Mouse (Mus musculus) brain, embryonic 14.5 days (tissue): Measurements from ENCODE around the gene Fibin. TPM values are rescaled to one million over a fixed set of nuclear protein-coding genes. Genes with fewer than 3 reads are reported as not detected.
A peak's percentile ranks its signal among the peaks of the same experiment; 100 is the strongest.

Experiments used
- DNase-seq: peaks from one replicate; pipeline ENCODE4 v3.0.0-alpha.2; 2011; ENCODE audit warnings: low read depth
- CTCF ChIP-seq: fragments of 200-500 bp; IDR thresholded peaks from 2 replicates; pipeline ENCODE4 v1.5.1; 2012; ENCODE audit warnings: inconsistent platforms, mild to moderate bottlenecking, moderate library complexity, borderline replicate concordance; ENCODE audit not compliant: insufficient read depth, insufficient read length; ENCODE audit errors: extremely low read depth
- POLR2A ChIP-seq: fragments of 200-500 bp; IDR thresholded peaks from 2 replicates; pipeline ENCODE4 v1.6.1; 2012; ENCODE audit warnings: mild to moderate bottlenecking, inconsistent platforms, borderline replicate concordance; ENCODE audit not compliant: poor library complexity, insufficient read depth, insufficient read length, severe bottlenecking; ENCODE audit errors: extremely low read depth
- polyA plus RNA-seq: library from polyadenylated mRNA; depleted of rRNA; stranded (reverse); fragments of >200 nt; gene quantifications from 2 replicates; pipeline ENCODE4 v1.2.3, GENCODE M21; 2012; rRNA removed

Gene Fibin
- polyA plus RNA-seq: 3.1 and 4.1 TPM in 2 replicates

DNA sequence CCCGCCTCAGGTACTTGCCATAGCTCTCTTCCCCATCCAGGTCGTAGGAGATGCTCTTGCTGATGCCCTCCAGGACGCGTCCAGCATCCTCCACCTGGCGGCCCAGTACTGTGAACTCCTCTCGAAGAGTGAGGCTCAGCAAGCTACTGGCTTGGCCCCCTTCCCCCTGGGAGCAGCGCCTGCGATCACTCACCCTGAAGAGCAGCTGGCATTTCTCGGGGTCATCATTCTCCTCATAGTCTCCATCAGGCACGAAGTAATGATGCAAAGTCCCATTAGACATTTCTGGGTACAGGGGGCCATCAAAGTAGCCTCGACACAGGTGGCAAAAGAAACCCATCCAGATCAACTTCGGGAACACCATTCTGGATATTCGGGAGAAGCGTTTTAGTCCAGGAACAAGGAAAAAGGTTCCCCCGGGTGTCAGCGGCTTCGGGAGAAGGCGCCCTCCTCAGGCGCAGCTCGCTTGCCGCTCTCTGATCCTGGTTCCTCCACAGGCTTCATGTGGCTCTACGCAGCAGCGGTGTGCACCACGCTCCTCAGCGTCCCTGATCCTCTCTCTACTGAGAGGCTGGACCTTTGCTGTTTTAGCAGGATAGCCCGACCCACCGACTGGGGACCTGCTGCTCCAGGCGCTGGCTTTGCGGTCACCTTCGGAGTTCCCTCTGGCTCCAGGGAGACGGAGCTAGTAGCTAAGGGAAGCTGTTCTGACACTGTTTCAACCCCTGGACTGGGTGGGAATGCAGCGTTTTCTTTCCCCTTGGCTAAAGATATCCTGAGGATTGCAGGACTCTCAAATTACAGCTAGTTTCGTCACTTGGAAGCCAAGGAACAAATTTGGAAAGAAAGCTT, at the start of gene Fibin:
Gene Fibin (minus strand): TSS at position 752 of the 852 bp plus-strand sequence.
- TF ChIP-seq CTCF (peak; percentile 30; the same call in 1 of the 2 replicates), POLR2A (no peak)
- DNase-seq: peak; percentile 70

DNA sequence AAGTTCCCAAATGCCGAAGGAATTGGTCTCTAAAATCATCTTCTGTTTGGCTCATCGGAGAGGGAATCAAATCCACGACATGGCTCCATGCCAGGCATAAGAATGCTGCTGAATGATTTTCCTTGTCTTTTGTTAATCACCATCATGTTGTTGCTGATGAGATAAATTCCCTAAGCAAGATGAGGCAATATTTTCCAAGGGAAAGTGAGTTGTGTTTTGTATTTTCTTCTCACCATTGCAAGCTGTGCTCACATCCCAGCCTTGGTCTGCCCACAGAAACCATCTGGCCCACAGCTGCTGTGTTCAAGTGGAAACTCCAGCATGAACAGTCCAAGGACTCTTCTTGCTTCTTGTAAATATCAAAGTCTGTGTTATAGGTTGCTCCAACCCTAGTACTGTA, 48.4 kb upstream of the Fibin start:
- TF ChIP-seq POLR2A: no peak
- no peak for TF ChIP-seq CTCF
- no peak for DNase-seq

DNA sequence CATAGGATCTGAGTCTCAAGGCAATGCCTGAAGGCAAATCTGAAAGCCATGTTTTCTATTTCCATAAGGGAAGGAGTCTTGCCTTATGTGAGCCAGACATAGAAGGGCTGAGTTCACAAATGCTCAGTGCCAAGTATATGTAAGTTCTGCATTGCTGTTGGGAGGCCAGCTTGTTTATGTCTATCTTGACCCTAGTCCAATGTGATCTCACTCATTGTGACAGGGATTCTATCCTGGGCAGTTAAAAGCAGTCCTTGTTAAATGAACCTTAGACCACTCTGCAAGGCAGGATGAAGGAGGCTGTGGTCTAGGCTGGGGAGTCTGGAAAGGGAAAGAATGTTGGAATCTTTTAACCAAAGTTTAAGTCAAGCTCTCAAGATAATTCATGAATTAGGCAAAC, 45.8 kb upstream of the Fibin start:
- DNase-seq: no peak
- no peak for TF ChIP-seq POLR2A
- TF ChIP-seq CTCF: no peak

DNA sequence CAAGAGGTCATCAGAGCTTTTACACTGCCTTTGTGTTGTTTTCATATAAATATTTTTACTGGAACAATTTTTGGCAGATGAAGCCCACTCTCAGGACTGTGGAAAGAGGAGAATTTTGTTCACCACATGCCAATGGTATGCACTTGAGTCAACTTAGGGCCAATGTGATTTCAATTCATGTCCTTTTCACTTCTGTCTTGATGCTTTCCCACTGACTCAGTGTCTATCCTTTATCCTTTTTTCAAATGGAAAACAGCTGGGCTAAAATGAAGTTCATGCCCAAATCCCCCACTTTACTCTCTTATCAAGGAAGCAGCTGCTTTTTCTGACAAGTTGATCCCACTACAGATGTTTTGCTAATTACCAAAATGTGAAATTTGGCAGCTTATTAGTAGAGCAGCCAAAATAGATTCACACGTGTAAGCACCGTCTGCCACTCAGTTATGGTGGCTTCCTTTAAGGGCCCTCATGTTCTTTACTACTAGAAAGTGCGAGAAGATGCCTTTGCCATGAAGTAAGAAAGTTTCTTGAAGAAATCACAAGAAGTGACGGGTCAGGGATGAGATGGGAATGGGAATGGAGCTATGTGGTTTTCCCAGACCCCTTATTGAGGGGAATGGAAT, 29.8 kb upstream of the Fibin start:
- DNase-seq: peak; percentile 18

DNA sequence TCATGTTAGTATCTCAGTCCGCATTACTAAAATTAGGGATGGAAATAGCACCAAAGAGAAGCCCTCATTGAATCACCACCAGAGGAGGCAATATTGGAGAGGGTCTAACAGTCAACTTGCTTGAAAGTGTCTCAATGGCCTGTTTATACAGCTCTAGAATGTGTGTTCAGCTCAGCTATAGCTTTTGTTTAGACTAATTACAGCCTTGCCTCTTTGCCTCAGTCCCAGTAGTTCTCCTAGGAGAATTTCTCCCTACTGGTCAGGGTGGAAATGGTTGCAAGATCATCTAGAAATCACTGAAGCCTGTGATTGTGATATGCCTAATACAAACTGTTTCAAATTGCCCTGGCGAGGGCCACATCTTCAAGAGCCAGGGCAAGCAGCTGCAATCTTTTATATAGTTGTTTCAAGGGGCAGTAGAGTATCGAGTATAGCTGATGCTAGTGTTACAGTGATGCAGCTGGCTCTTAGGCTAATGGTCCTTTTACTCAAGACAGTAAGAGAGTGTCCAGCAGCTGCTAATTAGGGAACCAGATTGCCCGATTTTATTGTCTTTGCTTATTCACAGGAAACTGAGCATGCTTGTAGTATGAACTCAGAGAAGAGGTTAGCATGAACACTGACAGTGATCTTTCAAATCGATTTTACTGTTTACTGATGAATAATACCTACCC, 27.9 kb upstream of the Fibin start:
- TF ChIP-seq CTCF: no peak
- TF ChIP-seq POLR2A: no peak
- DNase-seq: peak; percentile 62

More for the DNA sequence above, 29.8 kb upstream of the Fibin start:
- TF ChIP-seq POLR2A: no peak
- TF ChIP-seq CTCF: no peak

DNA sequence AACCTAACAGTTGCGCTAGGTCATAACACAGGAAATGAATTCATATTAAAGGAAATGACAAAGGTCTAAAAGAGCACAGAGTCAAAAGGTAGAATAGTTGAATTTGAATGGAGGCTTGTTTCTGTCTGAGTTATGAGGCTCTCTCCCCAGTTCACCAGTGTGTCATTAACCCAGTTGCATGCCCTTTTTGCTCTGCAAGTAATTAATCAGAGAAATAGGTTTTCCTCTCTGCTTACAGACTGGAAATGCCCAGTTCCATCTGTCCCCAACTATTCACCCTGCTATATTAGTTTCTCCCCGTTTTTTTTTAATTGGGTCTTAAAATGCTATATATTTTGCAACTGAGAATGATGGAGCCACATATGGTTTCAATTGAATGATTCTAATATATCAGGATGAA, 16.8 kb upstream of the Fibin start:
- TF ChIP-seq POLR2A (no peak), CTCF (no peak)
- no peak for DNase-seq

DNA sequence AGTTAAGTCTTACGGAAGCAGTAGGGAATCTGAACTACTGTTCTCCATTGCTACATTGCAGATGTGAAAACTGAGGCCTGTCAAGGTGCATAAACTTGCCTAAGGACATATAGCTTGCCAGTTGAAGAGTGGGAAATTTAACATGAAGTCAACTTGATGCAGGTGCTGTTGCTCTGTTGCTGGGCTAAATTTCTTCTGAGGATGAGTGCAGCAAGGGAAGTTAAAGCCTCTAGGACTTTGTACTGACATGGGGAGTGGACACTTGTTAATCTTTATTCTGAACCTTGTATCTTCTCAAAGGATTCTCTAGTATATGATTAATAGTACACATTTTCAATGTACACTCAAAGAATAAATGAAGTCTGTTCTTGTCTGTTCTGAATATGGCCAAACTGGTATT, 13.7 kb upstream of the Fibin start:
- TF ChIP-seq POLR2A (no peak), CTCF (no peak)
- no peak for DNase-seq

DNA sequence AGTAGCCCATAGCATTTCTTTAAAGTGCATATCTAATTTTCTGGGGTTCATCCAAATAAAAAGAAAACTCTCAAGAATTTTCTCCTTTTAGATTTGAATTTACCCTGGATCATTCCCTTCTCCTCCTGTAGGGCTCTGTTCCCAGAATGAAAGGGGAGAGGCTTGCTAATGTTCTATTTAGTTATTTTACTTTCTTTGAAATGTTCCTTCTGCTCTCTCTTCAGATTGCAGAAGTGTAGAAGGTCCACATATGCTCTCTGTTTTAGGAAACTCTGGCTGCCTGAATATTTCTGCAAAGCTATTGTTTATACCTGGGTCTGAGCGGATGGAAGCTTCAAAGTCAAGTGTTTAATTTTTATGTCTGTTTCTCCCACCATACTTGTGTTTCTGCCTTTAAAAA, 12.5 kb upstream of the Fibin start:
- no peak for DNase-seq
- TF ChIP-seq POLR2A: no peak
- no peak for TF ChIP-seq CTCF

DNA sequence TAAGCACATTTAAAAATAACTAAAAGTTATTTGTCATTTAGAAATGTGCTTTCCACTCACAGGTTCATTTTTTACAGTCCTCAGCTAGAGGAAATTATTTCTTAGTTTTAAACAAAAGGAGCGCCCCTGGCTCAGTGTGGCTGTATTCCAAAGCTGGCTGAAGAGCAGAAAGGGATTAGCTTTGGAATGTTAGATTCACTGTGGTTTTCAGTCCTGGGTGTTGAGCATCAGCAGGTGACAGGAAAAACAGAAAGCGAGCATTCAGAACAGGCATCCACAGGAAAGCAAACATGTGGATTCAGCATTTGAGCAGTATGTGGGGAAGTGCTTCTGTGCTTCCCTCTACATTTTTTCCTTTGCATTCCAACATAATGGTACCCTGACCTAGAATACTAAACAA, 10.2 kb upstream of the Fibin start:
- TF ChIP-seq CTCF (no peak), POLR2A (no peak)
- DNase-seq: peak; percentile 45

DNA sequence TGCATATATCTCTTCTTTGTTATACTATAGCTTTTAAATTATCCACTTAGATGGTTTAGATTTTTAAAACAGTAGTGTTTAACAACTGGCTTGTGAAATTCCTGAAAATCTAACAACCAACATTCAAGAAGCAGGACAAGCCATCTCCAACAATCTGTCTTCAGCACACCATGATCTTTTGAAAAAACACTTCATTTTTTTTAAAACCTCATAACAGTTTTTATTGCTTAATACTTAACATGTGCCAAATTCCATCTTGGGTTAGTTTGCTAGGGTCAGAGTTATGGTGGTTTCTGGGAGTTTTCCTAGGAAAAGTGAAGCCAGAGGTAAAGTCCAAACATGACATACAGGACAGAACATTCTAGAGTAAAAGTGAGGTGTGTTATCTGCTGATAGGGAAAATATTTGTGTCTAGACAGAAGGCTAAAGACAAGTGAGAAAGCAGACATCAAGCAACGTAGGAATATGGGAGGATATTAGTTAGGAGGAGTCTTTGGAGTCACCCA, 4.5 kb upstream of the Fibin start:
- no peak for TF ChIP-seq POLR2A
- TF ChIP-seq CTCF: no peak
- DNase-seq: no peak

DNA sequence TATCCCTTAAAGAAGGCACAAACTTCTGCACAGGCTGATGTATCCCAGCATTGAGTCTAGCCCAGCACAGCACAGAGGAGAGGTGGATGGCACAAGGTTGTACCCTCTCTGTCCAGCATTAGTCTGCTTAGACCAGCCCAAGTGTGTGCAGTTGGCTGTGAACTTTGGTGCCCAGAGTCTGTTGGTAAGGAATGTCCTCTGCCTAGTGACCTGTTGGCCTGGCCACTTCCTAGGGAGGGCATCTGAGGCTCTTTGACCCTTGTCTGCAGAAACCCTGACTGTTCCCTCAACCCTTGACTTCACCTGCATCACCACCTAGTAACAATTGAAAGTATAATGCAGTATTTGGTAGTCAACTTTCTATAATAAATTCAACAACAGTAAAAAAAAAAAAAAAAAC, 2.4 kb upstream of the Fibin start:
- TF ChIP-seq CTCF (no peak), POLR2A (no peak)
- no peak for DNase-seq
